In genomic region chr14:78364822-78365221, GRCm38 (mm10) we compare ENCODE assay signal across 19 mouse cellular contexts. TPM values are rescaled to one million over a fixed set of nuclear protein-coding genes. Genes with fewer than 3 reads are reported as not detected.
"Had no signal": no experiment of that assay in that cellular context is flagged by ENCODE, and none has a peak within 500 bp of the region (broad histone marks: within the 10 kb centered on the region; RNA-seq: fewer than 3 reads in every experiment).

No protein-coding gene starts in this region.

- H3K27me3 ChIP-seq: midbrain, embryonic 12.5 days; neural tube, embryonic 13.5 days; neural tube, embryonic 15.5 days; stomach, embryonic 15.5 days had no signal

- H3K4me3 ChIP-seq: midbrain, embryonic 10.5 days; midbrain, embryonic 12.5 days; myocyte; neural tube, embryonic 13.5 days; neural tube, embryonic 15.5 days; stomach, embryonic 15.5 days had no signal

- ATAC-seq: midbrain, embryonic 16.5 days had no signal

- H3K9me3 ChIP-seq: midbrain, embryonic 10.5 days; midbrain, embryonic 12.5 days; neural tube, embryonic 13.5 days; neural tube, embryonic 15.5 days; stomach, embryonic 15.5 days had no signal

- H3K4me2 ChIP-seq: lung, embryonic 14.5 days; midbrain, embryonic 12.5 days; neural tube, embryonic 13.5 days; neural tube, embryonic 15.5 days; stomach, embryonic 15.5 days had no signal

- H3K27ac ChIP-seq: midbrain, embryonic 10.5 days; midbrain, embryonic 12.5 days; neural tube, embryonic 13.5 days; neural tube, embryonic 15.5 days; stomach, embryonic 15.5 days; stomach, postnatal 0 days had no signal

- H3K36me3 ChIP-seq: midbrain, embryonic 10.5 days; midbrain, embryonic 12.5 days; neural tube, embryonic 13.5 days; neural tube, embryonic 15.5 days; stomach, embryonic 15.5 days had no signal

- H3K4me1 ChIP-seq: midbrain, embryonic 10.5 days; midbrain, embryonic 12.5 days; neural tube, embryonic 13.5 days; neural tube, embryonic 15.5 days; stomach, embryonic 15.5 days had no signal

- H3K9ac ChIP-seq: lung, embryonic 14.5 days; midbrain, embryonic 12.5 days; neural tube, embryonic 13.5 days; neural tube, embryonic 15.5 days; stomach, embryonic 15.5 days had no signal

- DNase-seq: lung, adult 18-20 months; lung, embryonic 14.5 days; lung, postnatal 10 days; lung, postnatal 4 days; midbrain, embryonic 14.5 days; retina, postnatal 1 day; right cerebral cortex, adult 18-20 months; thymus, adult 2 months; thymus, postnatal 25 days; thymus, postnatal 4 days had no signal

RNA-seq across cellular contexts. Expression of gene Tnfsf11, which starts 57.0 kb away (rescaled TPM):
- polyA plus RNA-seq: midbrain, embryonic 10.5 days; midbrain, embryonic 14.5 days; midbrain, embryonic 16.5 days; neural tube, embryonic 13.5 days; stomach, postnatal 0 days; testis, adult 2 months had no signal
